11 mouse cellular contexts compared by ENCODE assay signal in genomic region chr17:88556176-88556575, GRCm38 (mm10). TPM values are rescaled to one million over a fixed set of nuclear protein-coding genes. Genes with fewer than 3 reads are reported as not detected.
"Had no signal": no experiment of that assay in that cellular context is flagged by ENCODE, and none has a peak within 500 bp of the region (broad histone marks: within the 10 kb centered on the region; RNA-seq: fewer than 3 reads in every experiment).

No protein-coding gene starts in this region.

- H3K9me3 ChIP-seq: liver, embryonic 13.5 days had no signal

- H3K4me2 ChIP-seq: liver, embryonic 13.5 days had no signal

- H3K9ac ChIP-seq: liver, embryonic 13.5 days had no signal

- H3K27ac ChIP-seq: kidney, postnatal 0 days; liver, embryonic 13.5 days had no signal

- DNase-seq: kidney, adult 11 months; kidney, adult 9 months; liver, embryonic 13.5 days; lung, adult 2 months; lung, postnatal 14 days; lung, postnatal 4 days; thymus, adult 18-20 months; thymus, postnatal 36 days had no signal

- H3K4me3 ChIP-seq: liver, embryonic 13.5 days had no signal

- ATAC-seq: midbrain, embryonic 16.5 days had no signal

- H3K27me3 ChIP-seq: liver, embryonic 13.5 days had no signal

RNA-seq across cellular contexts. Expression of gene Ston1, which starts 41.3 kb away (rescaled TPM):
- total RNA-seq: megakaryocyte progenitor cell, adult 5-6 weeks had no signal
